Mouse (Mus musculus): ENCODE measurements around the gene Hs3st3a1.

GRCm38 (mm10) chr11:64512301-64512700, 77.2 kb downstream of the Hs3st3a1 start:
- TF ChIP-seq MAX (IDR thresholded peaks at IDR 0.05; ENCODE audit: low read depth) (no peak), POLR2AphosphoS2 (IDR thresholded peaks at IDR 0.05; ENCODE audit: insufficient read length, low read depth) (no peak), POLR2A (IDR thresholded peaks at IDR 0.05; ENCODE audit: insufficient read length, low read depth) (no peak)

Measured in myocyte (in vitro differentiated cells).